Mouse (Mus musculus): Measurements from ENCODE around the gene Spcs1.
A peak's percentile ranks its signal among the peaks of the same experiment; 100 is the strongest.

Gene Spcs1

DNA sequence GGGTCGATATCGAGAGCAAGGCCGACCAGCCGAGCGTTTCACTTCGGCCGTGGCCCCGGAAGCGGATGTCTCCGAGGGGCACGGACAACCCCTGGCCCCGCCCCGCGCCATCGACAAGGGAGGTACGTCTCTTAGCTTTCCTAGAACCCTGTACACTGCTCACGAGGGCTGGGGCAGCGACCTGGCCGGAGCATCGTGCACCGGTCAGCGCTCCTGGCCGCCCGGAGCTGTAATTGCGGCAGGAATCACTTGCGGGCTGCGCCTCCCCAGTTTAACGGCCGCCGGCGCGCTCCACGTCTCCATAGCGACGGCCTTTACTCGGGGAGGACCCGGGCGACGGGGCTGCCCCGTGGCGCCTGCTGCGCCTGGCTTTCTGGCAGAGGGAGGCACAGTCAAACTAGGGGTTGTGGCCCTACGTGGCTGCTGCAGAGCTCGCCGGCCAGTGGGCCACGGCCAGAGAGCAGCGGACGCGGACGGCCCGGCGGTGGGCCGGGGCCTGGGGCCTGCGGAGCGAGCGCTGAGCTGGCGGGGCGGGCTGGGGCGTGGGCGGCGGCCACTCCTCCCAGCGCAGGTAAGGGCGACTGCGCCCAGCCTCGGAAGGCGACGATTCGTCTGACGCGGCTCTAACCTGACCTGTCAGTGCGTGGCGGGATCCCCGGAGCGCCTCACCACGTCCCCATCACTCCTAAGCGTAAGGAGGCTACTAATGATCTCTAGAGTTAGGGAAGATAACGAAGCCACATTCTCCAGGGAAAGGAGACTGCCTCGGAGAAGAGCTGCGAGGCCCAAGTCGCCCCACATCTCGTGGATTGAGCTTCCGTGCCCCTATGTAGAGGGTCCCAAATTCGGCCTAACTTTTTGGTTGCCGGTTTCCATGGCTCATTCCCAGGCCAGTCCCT is at the start of gene Spcs1, which contains the start of gene Glt8d1:
Spcs1 (minus strand) TSS at position 366 of the 899 bp plus-strand sequence.
Glt8d1 (plus strand) TSS at position 94 of the 899 bp plus-strand sequence.
- DNase-seq: peak; percentile 91 to 93

- DNase-seq: no peak
Measured at GRCm38 (mm10) chr14:31045817-31046216, 44.3 kb upstream of the Spcs1 start.

GRCm38 (mm10) chr14:31045296-31045695 is 43.8 kb upstream of the Spcs1 start:
- DNase-seq: no peak

DNA sequence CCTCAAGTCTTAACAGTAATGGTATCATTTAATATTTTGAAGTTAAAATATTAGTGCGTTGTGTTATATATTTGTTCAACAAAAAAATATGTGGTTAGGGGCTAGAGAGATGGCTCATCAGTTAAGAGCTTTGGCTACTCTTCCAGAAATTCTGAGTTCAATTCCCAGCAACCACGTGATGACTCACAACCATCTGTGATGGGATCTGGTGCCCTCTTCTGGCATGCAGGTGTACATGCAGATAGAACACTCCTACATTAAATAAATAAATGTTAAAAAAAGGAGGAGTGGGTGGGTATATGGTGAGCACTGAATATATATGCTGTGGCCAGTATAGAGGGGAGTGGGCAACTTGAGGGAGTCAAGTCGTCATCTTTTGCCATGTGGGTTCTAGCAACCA is 24.3 kb upstream of the Spcs1 start:
- no peak for DNase-seq

GRCm38 (mm10) chr14:31022579-31022978 is 21.1 kb upstream of the Spcs1 start:
- DNase-seq: no peak

- DNase-seq: peak in 1 of 2 experiments; percentile 90
Measured at GRCm38 (mm10) chr14:31019331-31020205, 18.1 kb upstream of the Spcs1 start.

- peak; percentile 98 for DNase-seq
Measured at GRCm38 (mm10) chr14:31018860-31019291, 17.4 kb upstream of the Spcs1 start, which contains the start of the genes Pbrm1 and Gnl3. Pbrm1 (plus strand) TSS chr14:31019138. Gnl3 (minus strand) TSS chr14:31019152.

GRCm38 (mm10) chr14:31017854-31018253 is 16.4 kb upstream of the Spcs1 start:
- DNase-seq: no peak

GRCm38 (mm10) chr14:31016063-31016462 is 14.6 kb upstream of the Spcs1 start:
- no peak for DNase-seq

DNA sequence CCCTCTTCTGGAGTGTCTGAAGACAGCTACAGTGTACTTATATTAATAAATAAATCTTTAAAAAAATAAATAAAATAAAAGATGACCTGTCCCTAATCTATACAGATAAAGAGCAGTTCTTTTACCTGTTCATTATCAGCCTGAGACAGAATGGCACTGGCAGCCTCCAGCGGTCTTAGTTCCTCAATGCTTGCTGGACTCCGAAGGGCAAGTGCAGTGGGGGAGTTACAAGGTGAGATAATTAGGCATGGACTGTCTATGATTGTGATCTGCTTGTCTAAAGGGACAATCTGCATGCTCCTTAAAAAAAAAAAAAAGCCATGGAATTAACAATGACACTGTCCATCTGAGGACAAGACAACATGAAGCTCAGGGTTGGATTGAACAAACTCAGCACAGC is 12.5 kb upstream of the Spcs1 start:
- no peak for DNase-seq

GRCm38 (mm10) chr14:31011588-31011987 is 10.1 kb upstream of the Spcs1 start:
- no peak for DNase-seq

- no peak for DNase-seq
Measured at GRCm38 (mm10) chr14:31006779-31007178, 5.3 kb upstream of the Spcs1 start.

DNA sequence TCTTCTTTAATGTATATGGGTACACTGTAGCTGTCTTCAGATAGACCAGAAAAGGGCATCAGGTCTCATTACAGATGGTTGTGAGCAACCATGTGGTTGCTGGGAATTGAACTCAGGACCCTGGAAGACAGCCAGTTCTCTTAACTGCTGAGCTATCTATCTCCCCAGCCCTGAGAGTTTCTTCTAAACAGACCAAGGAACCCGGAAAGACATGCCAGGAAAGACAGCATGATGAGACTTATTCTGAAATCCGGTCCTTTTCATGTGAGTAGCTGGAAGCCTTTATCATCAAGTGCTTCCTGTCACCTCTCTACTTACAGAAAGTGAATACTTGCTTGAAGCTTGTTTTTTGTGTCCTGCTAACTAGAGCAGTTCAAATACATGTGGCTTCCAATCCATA is 3.1 kb upstream of the Spcs1 start:
- no peak for DNase-seq

DNA sequence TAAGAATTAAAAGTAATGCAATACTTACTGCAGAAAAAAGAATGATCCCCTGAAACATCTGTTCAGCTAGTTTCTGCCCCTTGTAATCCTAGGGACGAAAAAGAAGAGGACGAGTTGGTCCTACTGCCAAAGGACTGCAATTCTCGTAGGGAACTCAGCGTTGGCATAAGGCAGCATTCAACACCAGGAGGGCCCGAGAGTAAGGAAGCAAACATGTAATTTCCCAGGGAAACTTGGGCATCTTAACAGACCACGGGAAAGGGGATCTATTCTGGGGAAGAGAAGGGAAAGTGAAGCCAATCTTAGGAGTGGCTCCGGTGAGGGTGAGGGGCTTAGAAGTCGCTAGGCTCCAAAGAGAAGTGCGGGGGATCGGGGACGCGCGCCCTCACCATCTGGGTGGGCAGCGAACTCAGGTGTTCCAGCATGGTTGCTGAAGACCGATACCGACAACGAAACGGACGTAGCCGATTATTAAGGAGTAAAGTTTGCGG is 611 bp downstream of the Spcs1 start:
- DNase-seq: no peak

- no peak for DNase-seq
Measured at GRCm38 (mm10) chr14:31000356-31000755, 1.1 kb downstream of the Spcs1 start.

DNA sequence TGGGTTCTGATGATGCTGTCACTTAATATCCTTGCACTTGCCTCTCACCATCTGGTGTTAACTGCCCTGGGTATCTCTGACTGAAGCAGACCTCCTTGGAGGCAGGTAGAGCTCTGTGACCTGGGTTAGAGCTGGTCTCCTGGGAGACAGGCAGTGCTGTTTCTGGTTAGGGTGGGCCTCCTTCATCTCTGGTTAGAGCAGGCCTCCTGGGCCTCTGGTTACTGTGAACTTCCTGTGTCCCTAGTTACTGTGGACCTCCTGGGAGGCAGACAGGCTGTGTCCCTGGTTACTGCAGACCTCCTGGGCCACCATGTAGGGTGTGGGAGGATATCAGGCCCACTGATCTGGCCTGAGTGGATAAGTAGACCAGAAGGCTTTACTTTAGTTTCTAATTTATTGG is 5.1 kb downstream of the Spcs1 start:
- no peak for DNase-seq

DNA sequence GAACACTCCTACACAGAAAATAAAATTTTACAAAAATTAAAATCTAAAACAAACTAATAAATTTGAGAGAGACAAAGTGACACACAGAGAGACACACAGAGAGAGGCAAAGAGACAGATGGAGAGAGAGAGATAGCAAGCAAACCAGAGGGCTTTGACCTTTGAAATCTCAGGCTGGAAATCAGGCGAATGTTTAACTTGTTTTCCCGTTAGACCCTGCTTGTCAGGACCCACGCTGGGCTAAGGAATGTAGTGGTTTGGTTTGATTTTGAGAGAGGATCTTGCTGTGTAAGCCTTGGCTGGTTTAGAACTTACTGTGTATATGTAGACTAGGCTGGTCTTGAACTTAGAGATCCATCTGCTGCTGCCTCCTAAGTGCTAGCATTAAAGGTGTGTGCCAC is 25.2 kb downstream of the Spcs1 start:
- no peak for DNase-seq

DNA sequence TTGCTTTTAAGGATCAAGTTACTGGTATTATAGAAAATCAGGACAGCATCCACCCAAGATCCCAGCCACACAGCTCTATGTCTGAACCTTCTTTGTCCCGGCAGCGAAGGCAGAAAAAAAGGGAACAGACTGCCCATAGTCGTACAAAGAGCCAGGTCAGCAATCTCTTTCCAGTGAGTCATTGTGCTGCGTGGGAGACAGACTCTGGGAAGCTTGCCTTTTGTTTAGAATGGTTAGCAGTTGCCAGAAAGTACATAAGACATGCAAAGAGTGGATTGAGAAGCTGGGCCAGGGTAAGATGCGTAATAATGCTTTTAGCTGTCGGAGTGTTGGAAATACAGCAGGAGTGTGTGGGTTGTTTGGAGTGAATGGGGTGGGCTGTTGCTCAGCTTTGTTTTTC is 27.3 kb downstream of the Spcs1 start:
- DNase-seq: peak; percentile 11 to 18

DNA sequence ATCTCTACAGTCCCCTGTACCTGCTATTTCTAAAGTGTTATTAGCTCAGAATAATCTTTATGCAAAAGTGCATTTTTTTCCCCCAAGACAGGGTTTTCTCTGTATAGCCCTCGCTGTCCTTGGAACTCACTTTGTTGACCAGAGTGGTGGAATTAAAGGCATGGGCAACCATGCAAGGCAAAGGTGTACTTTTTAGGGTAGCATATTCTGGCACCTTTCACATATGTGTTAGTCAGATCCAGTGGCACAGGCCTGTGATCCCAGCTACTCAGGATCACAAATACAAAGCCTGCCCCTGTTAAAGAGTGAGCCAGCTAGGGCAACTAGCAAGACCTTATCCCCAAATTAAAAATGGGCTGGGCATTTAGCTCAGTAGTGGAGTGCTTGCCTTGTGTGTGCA is 41.1 kb downstream of the Spcs1 start:
- DNase-seq: no peak

DNA sequence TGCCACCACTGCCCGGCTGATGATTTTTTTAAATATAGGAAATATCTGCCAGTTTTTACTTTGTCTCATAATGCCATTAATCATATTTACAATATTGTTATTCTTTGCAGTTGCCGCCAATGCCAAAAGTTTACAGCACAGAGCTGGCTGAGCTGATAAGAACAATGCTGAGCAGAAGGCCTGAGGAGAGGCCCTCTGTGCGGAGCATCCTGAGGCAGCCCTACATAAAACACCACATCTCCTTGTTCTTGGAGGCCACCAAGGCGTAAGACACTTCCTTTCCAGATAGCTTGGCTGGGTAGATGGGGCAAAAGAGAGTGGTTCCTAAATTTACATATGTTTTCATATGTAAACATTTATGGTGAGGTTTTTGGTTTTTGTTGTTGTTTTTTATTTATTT is 42.4 kb downstream of the Spcs1 start:
- DNase-seq: no peak

DNA sequence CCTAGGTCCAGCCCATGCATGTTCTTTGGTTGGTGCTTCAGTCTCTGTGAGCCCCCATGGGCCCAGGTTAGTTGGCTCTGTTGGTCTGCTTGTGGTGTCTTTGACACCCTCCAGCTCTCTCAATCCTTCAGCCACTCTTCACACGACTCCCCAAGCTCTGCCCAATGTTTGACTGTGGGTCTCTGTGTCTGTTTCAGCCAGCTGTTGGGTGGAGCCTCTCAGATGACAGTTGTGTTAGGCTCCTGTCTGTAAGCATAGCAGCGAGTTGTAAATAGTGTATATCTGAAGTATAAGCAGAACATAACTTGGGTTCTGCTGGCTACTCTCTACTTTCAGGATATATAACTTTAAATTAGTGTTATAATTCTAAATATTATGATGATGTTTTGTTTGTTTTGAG is 43.0 kb downstream of the Spcs1 start:
- no peak for DNase-seq

GRCm38 (mm10) chr14:30951154-30951825 is 50.2 kb downstream of the Spcs1 start, which contains the start of gene Nek4:
Nek4 (plus strand) TSS chr14:30951377.
- peak; percentile 95 to 96 for DNase-seq

- DNase-seq: no peak
Measured at GRCm38 (mm10) chr14:30949986-30950385, 51.5 kb downstream of the Spcs1 start.

All from cerebellum, postnatal 25 days (tissue).